Mouse (Mus musculus) liver, postnatal 0 days (tissue): Measurements from ENCODE around the gene E4f1. TPM values are rescaled to one million over a fixed set of nuclear protein-coding genes. Genes with fewer than 3 reads are reported as not detected.

ENCODE experiments used
- ATAC-seq: fragments of 200-750 bp; cut with Nextera tagmentation; 2 replicates; pipeline ENCODE4 v1.8.0; 2017; ENCODE audit warnings: mild to moderate bottlenecking, moderate library complexity
- DNase-seq: peaks from one replicate; pipeline ENCODE4 v3.0.0-alpha.2; 2016
- H3K27ac ChIP-seq: fragments of 300-500 bp; sonication (generic); 2 replicates; pipeline ENCODE4 v1.5.1; 2014; ENCODE audit warnings: antibody characterized with exemption, moderate library complexity, mild to moderate bottlenecking, low read depth
- H3K27me3 ChIP-seq: fragments of 300-500 bp; sonication (generic); 2 replicates; pipeline ENCODE4 v1.6.1; 2014; ENCODE audit warnings: low read length, control low read depth, mixed read lengths; ENCODE audit not compliant: insufficient read depth
- H3K36me3 ChIP-seq: fragments of 300-500 bp; sonication (generic); replicated peaks from 2 replicates; pipeline ENCODE4 v1.6.1; 2014; ENCODE audit warnings: mild to moderate bottlenecking, control low read depth, low read length, moderate library complexity, mixed read lengths; ENCODE audit not compliant: insufficient read depth
- H3K4me1 ChIP-seq: fragments of 300-500 bp; sonication (generic); 2 replicates; pipeline ENCODE4 v1.6.1; 2014; ENCODE audit warnings: antibody characterized with exemption, mild to moderate bottlenecking, control low read depth; ENCODE audit not compliant: insufficient read depth
- H3K4me2 ChIP-seq: fragments of 300-500 bp; sonication (generic); 2 replicates; pipeline ENCODE4 v1.6.1; 2014; ENCODE audit warnings: low read depth, mild to moderate bottlenecking, low read length, moderate library complexity, mixed read lengths
- H3K4me3 ChIP-seq: fragments of 300-500 bp; sonication (generic); 2 replicates; pipeline ENCODE4 v1.5.1; 2014; ENCODE audit warnings: low read depth, low read length
- H3K9ac ChIP-seq: fragments of 300-500 bp; sonication (generic); replicated peaks from 2 replicates; pipeline ENCODE4 v1.6.1; 2014; ENCODE audit warnings: mild to moderate bottlenecking, moderate library complexity
- H3K9me3 ChIP-seq: fragments of 300-500 bp; sonication (generic); 2 replicates; pipeline ENCODE4 v1.6.1; 2016; ENCODE audit warnings: mild to moderate bottlenecking, control low read depth, low read length, mixed read lengths
- CTCF ChIP-seq: sonication (generic); IDR thresholded peaks from 2 replicates; pipeline ENCODE4 v1.5.1; 2016; ENCODE audit warnings: antibody characterized with exemption, low read depth
- EP300 ChIP-seq: IDR thresholded peaks from 2 replicates; pipeline ENCODE4 v1.6.1; 2016; ENCODE audit warnings: antibody characterized with exemption, low read depth, mild to moderate bottlenecking
- WGBS: fragments of 180-500 bp; shearing (Covaris S2); extraction: QIAGEN DNeasy Blood & Tissue Kit; methylation state at CpG from one replicate; pipeline ENCODE4 v1.1.7; 2014; ENCODE audit not compliant: insufficient replicate concordance; 5-methylcytosine and 5-hydroxymethylcytosine counted together
- polyA plus RNA-seq: library from polyadenylated mRNA; unstranded; fragments of >200 nt; fragmentation: Nextera tagmentation; extraction: Ambion mirVana; gene quantifications from 2 replicates; pipeline ENCODE4 v1.2.1, GENCODE M21; 2015

Gene E4f1
- polyA plus RNA-seq, 1 experiment from 2014 or later, result 6.4 TPM

- Histone ChIP-seq H3K9ac (peak overlapping the region; percentile 94), H3K36me3 (peaks cover 50% of the 10 kb centered on the region), H3K27ac (no peak overlapping the region), H3K9me3 (no peaks in the 10 kb centered on the region), H3K4me2 (peak overlapping the region; percentile 91), H3K4me3 (peak overlapping the region; percentile 89), H3K27me3 (no peaks in the 10 kb centered on the region), H3K4me1 (peaks cover 16% of the 10 kb centered on the region)
- ATAC-seq (no peak), DNase-seq (no peak)
- WGBS, result 76% methylated on average over 3 of the region's 3 CpGs
- TF ChIP-seq EP300, result no peak
- TF ChIP-seq CTCF, result no peak
Measured at GRCm38 (mm10) chr17:24416051-24416652, 54.0 kb downstream of the E4f1 start.

- peaks cover 47% of the 10 kb centered on the region for H3K36me3 ChIP-seq
- TF ChIP-seq EP300, result no peak
- no peak for TF ChIP-seq CTCF
- peak overlapping the region; percentile 89 for H3K27ac ChIP-seq
- WGBS, result 0% methylated on average over 21 of the region's 21 CpGs
- H3K27me3 ChIP-seq, result no peaks in the 10 kb centered on the region
- peaks cover 16% of the 10 kb centered on the region for H3K4me1 ChIP-seq
- H3K9me3 ChIP-seq, result no peaks in the 10 kb centered on the region
- ATAC-seq (no peak), DNase-seq (no peak)
- peak overlapping the region; percentile 91 for H3K4me2 ChIP-seq
- H3K9ac ChIP-seq, result peak overlapping the region; percentile 94
- H3K4me3 ChIP-seq, result peak overlapping the region; percentile 89
Measured at GRCm38 (mm10) chr17:24415011-24415410, 55.1 kb downstream of the E4f1 start.

- Histone ChIP-seq H3K9me3 (no peaks in the 10 kb centered on the region), H3K27me3 (no peaks in the 10 kb centered on the region), H3K4me2 (peak within 1 kb of the TSS; percentile 91), H3K27ac (peak within 1 kb of the TSS; percentile 89), H3K4me3 (peak within 1 kb of the TSS; percentile 89), H3K9ac (peak within 1 kb of the TSS; percentile 94), H3K36me3 (peaks cover 47% of the 10 kb centered on the region), H3K4me1 (peaks cover 16% of the 10 kb centered on the region)
- ATAC-seq, result peak; percentile 91
- peak; percentile 100 for DNase-seq
- WGBS, result under 1% methylated on average over 60 of the region's 64 CpGs
- TF ChIP-seq CTCF (no peak; the same call in 1 of the 2 replicates), EP300 (0 out of 2 replicates have a peak, but pooled peaks have one; percentile 52)
Measured at GRCm38 (mm10) chr17:24414230-24414976, 55.7 kb downstream of the E4f1 start, which contains the start of gene Rnps1. TSS of gene Rnps1 (plus strand) at chr17:24414565.

- H3K4me1 ChIP-seq, result peaks cover 16% of the 10 kb centered on the region
- H3K27ac ChIP-seq, result peak overlapping the region; percentile 86
- H3K9ac ChIP-seq, result peak overlapping the region; percentile 57
- H3K4me3 ChIP-seq, result peak overlapping the region; percentile 89
- TF ChIP-seq EP300 (no peak), CTCF (peak; percentile 72)
- peak overlapping the region; percentile 78 for H3K4me2 ChIP-seq
- H3K27me3 ChIP-seq, result no peaks in the 10 kb centered on the region
- WGBS, result 12% methylated on average over 22 of the region's 22 CpGs
- ATAC-seq, result peak; percentile 18
- H3K9me3 ChIP-seq, result no peaks in the 10 kb centered on the region
- peak; percentile 72 for DNase-seq
- H3K36me3 ChIP-seq, result peaks cover 47% of the 10 kb centered on the region
Measured at GRCm38 (mm10) chr17:24413557-24414211, 56.4 kb downstream of the E4f1 start.

DNA sequence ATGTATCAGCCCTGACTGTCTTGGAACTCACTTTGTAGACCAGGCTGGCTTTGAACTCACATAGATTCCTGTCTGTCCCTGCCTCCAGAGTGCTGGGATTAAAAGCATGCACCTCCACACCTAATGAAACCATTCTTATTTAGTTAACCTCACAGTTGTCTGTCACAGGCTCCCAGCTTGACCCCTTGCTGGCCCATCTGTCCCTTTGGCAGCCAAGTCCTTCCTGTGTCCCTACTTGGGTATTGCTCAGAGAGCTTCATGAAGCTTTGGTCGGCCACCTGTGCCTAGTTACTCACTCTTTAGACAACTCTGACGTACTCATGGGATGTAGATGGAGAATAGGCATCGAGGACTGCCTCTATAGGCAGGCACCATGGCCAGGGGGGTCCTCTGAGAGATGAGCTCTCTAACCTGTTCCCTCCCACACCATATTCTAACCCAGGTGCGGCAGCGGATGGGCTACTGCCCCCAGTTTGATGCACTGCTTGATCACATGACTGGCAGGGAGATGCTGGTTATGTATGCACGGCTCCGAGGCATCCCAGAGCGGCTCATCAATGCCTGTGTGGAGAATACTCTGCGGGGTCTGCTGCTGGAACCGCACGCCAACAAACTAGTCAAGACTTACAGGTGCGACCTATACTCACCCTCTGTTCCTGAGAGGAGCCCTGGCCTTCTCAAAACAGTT is 62.9 kb downstream of the E4f1 start:
- Histone ChIP-seq H3K27ac (no peak overlapping the region), H3K9me3 (no peaks in the 10 kb centered on the region), H3K4me1 (no peaks in the 10 kb centered on the region), H3K4me3 (no peak overlapping the region), H3K9ac (no peak overlapping the region), H3K4me2 (no peak overlapping the region), H3K36me3 (peaks cover 73% of the 10 kb centered on the region), H3K27me3 (no peaks in the 10 kb centered on the region)
- WGBS, result 87% methylated on average over 12 of the region's 12 CpGs
- no peak for TF ChIP-seq CTCF
- no peak for TF ChIP-seq EP300
- ATAC-seq (no peak), DNase-seq (no peak)

DNA sequence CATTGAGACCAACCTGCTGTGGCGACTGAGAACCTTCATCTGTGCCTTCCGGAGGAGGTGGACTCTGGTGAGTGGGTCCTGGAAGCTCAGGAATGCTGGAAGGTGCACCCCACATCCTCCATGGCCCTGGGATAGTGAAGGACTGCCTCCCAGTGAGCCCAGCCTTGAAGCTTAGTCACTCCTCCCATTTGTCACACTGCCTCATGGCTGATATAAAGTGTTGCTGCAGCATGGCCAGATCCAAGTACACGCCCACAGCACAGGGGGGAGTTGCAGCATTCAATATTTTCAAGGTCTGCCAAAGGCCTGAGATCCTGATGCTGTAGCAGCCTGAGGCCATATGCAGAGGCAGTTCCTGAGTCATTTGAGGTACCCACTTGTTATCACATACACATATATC is 67.7 kb downstream of the E4f1 start:
- no peak overlapping the region for H3K4me3 ChIP-seq
- no peaks in the 10 kb centered on the region for H3K9me3 ChIP-seq
- H3K27me3 ChIP-seq, result no peaks in the 10 kb centered on the region
- H3K36me3 ChIP-seq, result peaks cover 69% of the 10 kb centered on the region
- DNase-seq (no peak), ATAC-seq (no peak)
- 76% methylated on average over 3 of the region's 3 CpGs for WGBS
- H3K27ac ChIP-seq, result no peak overlapping the region
- H3K9ac ChIP-seq, result no peak overlapping the region
- TF ChIP-seq EP300, result no peak
- no peak for TF ChIP-seq CTCF
- H3K4me1 ChIP-seq, result no peaks in the 10 kb centered on the region
- no peak overlapping the region for H3K4me2 ChIP-seq
